Mouse (Mus musculus) small intestine, adult 2 months (tissue): ENCODE results near the gene Adam15.

ENCODE experiments used
- CTCF ChIP-seq: fragments of 200-500 bp; IDR thresholded peaks from 2 replicates; pipeline ENCODE4 v1.5.1; 2012; ENCODE audit warnings: low read depth, mild to moderate bottlenecking, control low read depth, inconsistent platforms, low read length, moderate library complexity, mixed read lengths; ENCODE audit not compliant: insufficient replicate concordance, insufficient read length; ENCODE audit errors: extremely low read depth
- POLR2A ChIP-seq: fragments of 200-500 bp; IDR thresholded peaks from 2 replicates; pipeline ENCODE4 v1.6.1; 2012; ENCODE audit warnings: low read depth, mild to moderate bottlenecking, control low read depth, inconsistent platforms, low read length, moderate library complexity

DNA sequence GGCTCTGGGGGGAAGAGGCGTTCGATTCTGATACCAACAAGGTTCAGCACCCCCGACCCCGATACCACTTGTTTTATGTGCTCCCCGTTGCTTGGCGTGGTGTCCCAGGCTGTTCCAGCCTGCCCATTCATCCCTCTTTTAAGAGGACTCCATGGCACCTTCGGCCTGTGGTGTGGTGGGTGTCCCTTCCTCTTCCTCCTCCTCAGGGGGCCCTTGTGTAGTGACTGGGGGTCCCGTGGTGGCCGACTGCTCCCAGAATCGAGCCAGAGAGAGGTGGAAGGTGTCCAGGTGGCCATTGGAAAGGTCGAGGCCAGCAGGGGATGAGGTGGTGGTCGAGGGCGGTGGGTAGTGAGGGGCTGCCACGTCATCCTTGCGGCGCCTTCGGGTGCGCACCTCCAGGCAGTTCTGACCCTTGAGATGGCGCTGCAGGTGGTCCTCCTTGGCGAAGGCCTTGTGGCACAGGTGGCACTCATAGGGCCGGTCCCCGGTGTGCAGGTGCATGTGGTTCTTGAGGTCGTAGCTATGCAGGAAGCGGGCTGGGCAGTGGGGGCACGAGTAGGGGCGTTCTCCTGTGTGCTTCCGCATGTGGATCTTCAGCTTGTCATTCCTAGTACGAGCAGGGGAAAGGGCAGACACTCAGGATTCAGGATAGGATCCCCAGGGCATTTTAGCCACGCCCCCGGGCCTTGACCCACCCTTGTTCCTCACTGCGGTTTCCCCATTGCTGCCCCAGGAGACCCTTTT, 29.8 kb upstream of the Adam15 start:
- TF ChIP-seq POLR2A (no peak), CTCF (no peak)
